Mouse (Mus musculus): ENCODE results near the gene Dnajb14.
A peak's percentile ranks its signal among the peaks of the same experiment; 100 is the strongest.

- TF ChIP-seq CTCF (IDR thresholded peaks at IDR 0.05; ENCODE audit: insufficient read depth, low read depth, low read length) (no peak), POLR2A (IDR thresholded peaks at IDR 0.05; ENCODE audit: insufficient read depth, low read depth, low read length) (0 out of 2 replicates have a peak, but pooled peaks have one; percentile 35)
Observed at GRCm38 (mm10) chr3:137867437-137868093, at the start of gene Dnajb14.

Measured in olfactory bulb, adult 2 months (tissue).